Mouse (Mus musculus) kidney, postnatal 0 days (tissue): Measurements from ENCODE around the gene Hacd2. TPM values are rescaled to one million over a fixed set of nuclear protein-coding genes. Genes with fewer than 3 reads are reported as not detected.
A peak's percentile ranks its signal among the peaks of the same experiment; 100 is the strongest.

Source experiments
- ATAC-seq: fragments of 200-750 bp; cut with Nextera tagmentation; replicated peaks from 2 replicates; pipeline ENCODE4 v1.8.0; 2017; ENCODE audit warnings: low read depth, moderate number of reproducible peaks, moderate TSS enrichment, moderate library complexity; ENCODE audit not compliant: low FRiP score
- DNase-seq: peaks from one replicate; pipeline ENCODE4 v3.0.0-alpha.2; 2016; ENCODE audit warnings: low spot score
- H3K27ac ChIP-seq: fragments of 300-500 bp; sonication (generic); 2 replicates; pipeline ENCODE4 v1.5.1; 2014; ENCODE audit warnings: mild to moderate bottlenecking
- H3K27me3 ChIP-seq: fragments of 300-500 bp; sonication (generic); 2 replicates; pipeline ENCODE4 v1.6.1; 2014; ENCODE audit warnings: low read length, mixed read lengths; ENCODE audit not compliant: insufficient read depth
- H3K36me3 ChIP-seq: fragments of 300-500 bp; sonication (generic); 2 replicates; pipeline ENCODE4 v1.6.1; 2014; ENCODE audit warnings: low read length, mixed read lengths; ENCODE audit not compliant: insufficient read depth
- H3K4me1 ChIP-seq: fragments of 300-500 bp; sonication (generic); replicated peaks from 2 replicates; pipeline ENCODE4 v1.6.1; 2014; ENCODE audit warnings: antibody characterized with exemption, low read length, mixed read lengths; ENCODE audit not compliant: insufficient read depth
- H3K4me2 ChIP-seq: fragments of 300-500 bp; sonication (generic); 2 replicates; pipeline ENCODE4 v1.6.1; 2014; ENCODE audit warnings: mild to moderate bottlenecking, low read length, moderate library complexity, mixed read lengths
- H3K4me3 ChIP-seq: fragments of 300-500 bp; sonication (generic); replicated peaks from 2 replicates; pipeline ENCODE4 v1.5.1; 2014; ENCODE audit warnings: low read depth, low read length
- H3K9ac ChIP-seq: fragments of 300-500 bp; sonication (generic); 2 replicates; pipeline ENCODE4 v1.6.1; 2014; ENCODE audit warnings: low read depth, low read length
- H3K9me3 ChIP-seq: fragments of 300-500 bp; sonication (generic); replicated peaks from 2 replicates; pipeline ENCODE4 v1.6.1; 2016; ENCODE audit warnings: low read length, inconsistent platforms, mixed read lengths
- CTCF ChIP-seq: IDR thresholded peaks from 2 replicates; pipeline ENCODE4 v1.5.1; 2016; ENCODE audit warnings: antibody characterized with exemption, low read depth, mild to moderate bottlenecking, moderate library complexity
- WGBS: fragments of 180-500 bp; shearing (Covaris S2); extraction: QIAGEN DNeasy Blood & Tissue Kit; methylation state at CpG from one replicate; pipeline ENCODE4 v1.1.7; 2014; 5-methylcytosine and 5-hydroxymethylcytosine counted together
- polyA plus RNA-seq: library from polyadenylated mRNA; unstranded; fragments of >200 nt; fragmentation: Nextera tagmentation; extraction: Ambion mirVana; gene quantifications from 2 replicates; pipeline ENCODE4 v1.2.1, GENCODE M21; 2015

The Hacd2 gene
- polyA plus RNA-seq, 1 experiment from 2014 or later: 92.6 TPM

- H3K36me3 ChIP-seq: no peaks in the 10 kb centered on the region
- H3K4me3 ChIP-seq: peak within 1 kb of the TSS; percentile 62
- TF ChIP-seq CTCF: no peak
- H3K27ac ChIP-seq: no peak within 1 kb of the TSS
- peak within 1 kb of the TSS; percentile 54 for H3K9ac ChIP-seq
- under 1% methylated on average over 60 of the region's 104 CpGs for WGBS
- H3K4me2 ChIP-seq: peak within 1 kb of the TSS; percentile 97
- no peaks in the 10 kb centered on the region for H3K9me3 ChIP-seq
- H3K4me1 ChIP-seq: 0 out of 2 replicates have a peak, but pooled peaks cover 9% of the 10 kb centered on the region
- DNase-seq (no peak), ATAC-seq (peak; percentile 58)
- H3K27me3 ChIP-seq: peaks cover 71% of the 10 kb centered on the region
These were observed 132.6 kb downstream of the Hacd2 start, which contains the start of gene Adcy5 for GRCm38 (mm10) chr16:35154641-35155390. Adcy5 (plus strand) TSS chr16:35154877.

GRCm38 (mm10) chr16:35155391-35156305 lies 133.4 kb downstream of the Hacd2 start:
- Histone ChIP-seq H3K4me3 (peak overlapping the region; percentile 62), H3K9ac (peak overlapping the region; percentile 54), H3K4me1 (0 out of 2 replicates have a peak, but pooled peaks cover 9% of the 10 kb centered on the region), H3K36me3 (no peaks in the 10 kb centered on the region), H3K27me3 (peaks cover 71% of the 10 kb centered on the region), H3K4me2 (peak overlapping the region; percentile 97), H3K9me3 (no peaks in the 10 kb centered on the region), H3K27ac (no peak overlapping the region)
- TF ChIP-seq CTCF: peak; percentile 44; the same call in 1 of the 2 replicates
- peak; percentile 27; the same call in 1 of the 2 replicates for ATAC-seq
- DNase-seq: peak; percentile 74
- WGBS: 2% methylated on average over 82 of the region's 87 CpGs

- Histone ChIP-seq H3K27ac (no peak overlapping the region), H3K4me3 (peak overlapping the region; percentile 62), H3K27me3 (peaks cover 66% of the 10 kb centered on the region), H3K36me3 (no peaks in the 10 kb centered on the region), H3K4me1 (0 out of 2 replicates have a peak, but pooled peaks cover 9% of the 10 kb centered on the region), H3K9me3 (no peaks in the 10 kb centered on the region), H3K9ac (no peak overlapping the region), H3K4me2 (peak overlapping the region; percentile 97)
- WGBS: 2% methylated on average over 45 of the region's 48 CpGs
- DNase-seq (peak; percentile 58), ATAC-seq (no peak; the same call in 1 of the 2 replicates)
- TF ChIP-seq CTCF: peak; percentile 57
These were observed 134.1 kb downstream of the Hacd2 start for GRCm38 (mm10) chr16:35156306-35156695.

GRCm38 (mm10) chr16:35156832-35157231 lies 134.6 kb downstream of the Hacd2 start:
- Histone ChIP-seq H3K9ac (no peak overlapping the region), H3K4me1 (0 out of 2 replicates have a peak, but pooled peaks cover 9% of the 10 kb centered on the region), H3K9me3 (no peaks in the 10 kb centered on the region), H3K4me3 (no peak overlapping the region), H3K4me2 (peak overlapping the region; percentile 97; the same call in 1 of the 2 replicates), H3K27me3 (peaks cover 62% of the 10 kb centered on the region), H3K36me3 (no peaks in the 10 kb centered on the region), H3K27ac (no peak overlapping the region)
- WGBS: 68% methylated on average over 21 of the region's 21 CpGs
- DNase-seq (no peak), ATAC-seq (no peak)
- no peak for TF ChIP-seq CTCF

Other genes with a start within 250 kb of the Hacd2 start
- gene Adcy5, start 132.4 kb downstream of the Hacd2 start, polyA plus RNA-seq: 0.63 and 0.66 TPM in 2 replicates